Mouse (Mus musculus): ENCODE data around the gene Apobec4.
A peak's percentile ranks its signal among the peaks of the same experiment; 100 is the strongest.

The Apobec4 gene

GRCm38 (mm10) chr1:152750312-152750965 lies at the start of gene Apobec4:
Apobec4 (plus strand) TSS chr1:152750551.
- peak in 1 of 2 experiments; percentile 66 for DNase-seq (ENCODE audit: low spot score in 2 of 2)

DNA sequence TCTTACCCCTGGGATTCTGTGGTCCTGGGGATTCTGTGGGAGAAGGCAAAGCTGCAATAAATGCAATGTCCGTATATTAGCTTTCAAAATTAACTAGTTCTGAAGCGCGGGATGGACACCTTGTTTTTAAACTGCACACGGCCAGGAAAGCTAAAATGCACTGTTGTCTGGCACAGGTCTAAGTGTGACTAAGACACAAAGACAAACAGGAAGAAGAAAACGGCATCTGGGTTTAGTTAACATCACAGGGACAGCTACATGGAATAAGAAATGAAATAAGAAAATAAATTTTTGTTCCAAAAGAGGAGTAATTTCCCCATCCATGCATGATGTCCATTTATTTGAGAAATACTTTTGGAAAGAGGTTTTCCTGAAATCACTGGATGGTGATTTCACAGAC lies 49.3 kb upstream of the Apobec4 start:
- DNase-seq (ENCODE audit: low spot score in 2 of 2): no peak

- no peak for DNase-seq (ENCODE audit: low spot score in 2 of 2)
Observed at GRCm38 (mm10) chr1:152702920-152703319, 47.4 kb upstream of the Apobec4 start.

GRCm38 (mm10) chr1:152703941-152704340 lies 46.4 kb upstream of the Apobec4 start:
- no peak for DNase-seq (ENCODE audit: low spot score in 2 of 2)

DNA sequence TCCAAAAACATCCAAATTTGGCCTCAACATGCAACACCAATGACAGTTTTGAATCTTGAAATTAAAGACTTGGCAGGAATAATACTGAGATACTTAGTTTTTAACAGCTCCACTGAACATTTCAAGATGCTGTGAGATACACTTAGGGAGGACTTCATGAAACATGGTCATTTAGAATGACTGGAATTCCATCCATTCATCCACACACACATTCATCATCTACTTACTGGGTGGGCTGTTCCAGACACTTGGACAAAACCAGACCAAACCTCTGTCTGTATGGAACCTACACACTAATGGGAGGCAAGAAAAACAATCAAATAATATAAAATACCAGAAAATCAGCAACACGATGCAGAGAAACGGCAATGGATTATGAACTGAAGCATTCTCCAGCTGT lies 42.8 kb upstream of the Apobec4 start:
- DNase-seq (ENCODE audit: low spot score in 2 of 2): no peak

DNA sequence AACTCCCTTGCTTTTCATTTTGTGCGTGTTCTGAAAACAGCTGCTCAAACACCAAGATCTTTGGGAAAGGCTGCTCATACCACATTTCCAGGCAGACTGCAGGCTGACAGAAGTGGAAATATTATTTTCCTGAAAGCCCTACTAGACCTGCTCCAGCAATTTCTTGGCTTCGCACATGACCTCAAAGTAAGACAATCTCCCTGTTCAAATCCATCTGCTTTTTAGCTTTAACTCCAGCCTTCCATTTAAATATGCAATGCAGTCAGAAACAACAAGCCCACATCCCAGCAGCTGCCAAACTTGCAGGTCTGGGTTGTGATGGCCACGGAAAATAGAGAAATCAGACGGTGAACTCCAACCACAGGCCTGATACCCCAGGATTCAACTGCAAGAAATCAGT lies 39.3 kb upstream of the Apobec4 start:
- no peak for DNase-seq (ENCODE audit: low spot score in 2 of 2)

DNA sequence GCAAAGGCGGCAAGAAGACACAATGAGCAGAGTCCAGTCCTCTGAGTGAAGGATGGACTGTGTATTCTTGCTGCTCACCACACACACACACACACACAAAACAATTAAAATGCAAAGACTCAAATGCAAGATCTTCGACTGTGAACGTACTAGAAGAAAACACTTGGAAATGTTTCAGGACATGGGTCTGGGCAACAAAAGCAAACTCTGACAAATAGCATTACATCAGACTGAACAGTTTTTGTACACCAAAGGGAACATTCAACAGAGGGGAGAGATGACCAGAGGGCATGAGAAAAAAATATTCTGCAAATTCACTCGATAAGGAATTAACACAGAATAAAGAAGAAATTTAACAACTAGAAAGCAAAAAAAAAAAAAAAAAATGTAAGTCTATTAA lies 36.4 kb upstream of the Apobec4 start:
- no peak for DNase-seq (ENCODE audit: low spot score in 2 of 2)

DNA sequence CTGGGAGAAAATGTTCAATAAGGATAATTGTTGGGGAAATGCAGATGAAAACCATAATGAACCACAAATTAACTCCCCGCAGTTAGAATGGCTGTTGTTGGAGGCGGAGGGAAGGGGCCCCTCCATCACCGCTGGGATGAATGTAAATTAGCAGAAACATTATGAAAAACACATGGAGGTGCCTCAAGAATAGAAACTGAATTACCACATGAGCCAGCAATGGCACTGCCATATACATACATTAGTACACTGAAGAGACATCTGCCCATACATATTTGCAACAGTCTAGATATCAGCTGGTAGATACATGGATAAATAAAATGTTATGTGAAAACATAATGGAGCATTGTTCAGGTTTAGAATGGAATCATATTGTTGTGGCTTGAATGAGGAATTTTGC lies 35.9 kb upstream of the Apobec4 start:
- DNase-seq (ENCODE audit: low spot score in 2 of 2): no peak

DNA sequence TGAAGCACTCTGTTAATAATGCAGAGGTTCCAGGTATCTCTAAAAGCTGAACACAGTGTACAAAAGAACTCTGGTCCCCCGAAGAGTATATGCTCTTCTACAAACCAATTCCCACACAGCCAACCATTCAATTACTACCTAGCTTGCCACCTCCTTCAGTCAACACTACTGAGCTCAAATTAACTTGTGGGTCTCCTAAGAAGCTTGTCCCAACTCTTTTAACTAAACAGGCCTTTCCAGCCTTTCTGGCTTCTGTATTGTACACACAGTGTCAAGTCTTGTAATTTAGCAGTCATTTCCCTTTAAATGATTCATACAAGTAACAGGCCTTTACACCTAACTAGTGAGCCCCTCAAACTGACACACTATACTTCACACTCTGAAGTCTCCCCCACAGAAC lies 33.0 kb upstream of the Apobec4 start:
- DNase-seq (ENCODE audit: low spot score in 2 of 2): no peak

- DNase-seq (ENCODE audit: low spot score in 2 of 2): no peak
Observed at GRCm38 (mm10) chr1:152718200-152718599, 32.2 kb upstream of the Apobec4 start.

DNA sequence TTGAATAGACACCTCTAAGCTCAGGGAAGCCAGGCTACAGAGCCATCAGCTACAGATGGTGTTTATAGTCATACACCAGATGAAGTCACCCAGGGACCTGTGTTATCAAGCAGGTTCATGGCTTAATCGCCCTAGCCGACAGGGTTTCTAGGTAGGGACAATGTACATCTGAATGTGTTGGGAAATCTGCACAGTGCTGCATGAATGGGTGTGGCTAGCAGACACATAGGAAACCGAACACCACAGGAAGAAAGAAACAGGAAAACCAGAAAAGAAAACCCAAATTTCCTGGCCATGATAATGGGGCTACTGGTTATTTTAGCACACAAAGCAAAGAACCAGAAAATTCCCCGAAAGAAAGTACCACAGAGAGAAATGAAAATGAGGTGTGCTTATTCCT lies 29.4 kb upstream of the Apobec4 start:
- no peak for DNase-seq (ENCODE audit: low spot score in 2 of 2)

GRCm38 (mm10) chr1:152721535-152722198 lies 28.7 kb upstream of the Apobec4 start:
- DNase-seq (ENCODE audit: low spot score in 2 of 2): no peak

GRCm38 (mm10) chr1:152724286-152724685 lies 26.1 kb upstream of the Apobec4 start:
- no peak for DNase-seq (ENCODE audit: low spot score in 2 of 2)

- DNase-seq (ENCODE audit: low spot score in 2 of 2): no peak
Observed at GRCm38 (mm10) chr1:152726095-152726494, 24.3 kb upstream of the Apobec4 start.

DNA sequence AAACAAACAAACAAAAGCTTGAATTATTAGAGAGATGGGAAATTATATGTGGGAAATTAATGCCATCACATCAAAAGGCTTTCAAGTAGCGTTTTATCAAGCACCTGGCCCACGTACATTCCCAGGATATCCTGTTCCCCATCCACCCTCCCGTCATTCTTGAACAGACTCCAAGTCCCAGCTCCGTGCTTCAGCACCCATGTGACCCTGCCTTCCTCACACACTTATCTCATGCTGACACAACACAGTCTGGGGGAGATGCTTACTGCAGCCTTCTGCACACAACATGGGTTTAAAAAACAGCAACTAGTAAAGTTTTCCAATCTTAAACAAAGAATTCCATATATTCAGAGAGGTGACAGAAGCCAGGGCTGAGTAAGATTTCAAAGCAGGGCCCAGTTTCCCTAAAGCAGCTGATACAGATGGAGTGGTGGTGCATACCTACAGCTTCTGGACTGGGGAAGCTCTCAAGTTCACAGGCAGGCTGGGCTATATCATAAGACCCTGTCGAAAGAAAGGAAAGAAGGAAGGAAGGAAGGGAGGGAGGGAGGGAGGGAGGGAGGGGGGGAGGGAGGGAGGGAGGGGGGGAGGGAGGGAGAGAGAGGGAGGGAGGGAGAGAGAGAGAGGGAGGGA lies 22.6 kb upstream of the Apobec4 start:
- no peak for DNase-seq (ENCODE audit: low spot score in 2 of 2)

DNA sequence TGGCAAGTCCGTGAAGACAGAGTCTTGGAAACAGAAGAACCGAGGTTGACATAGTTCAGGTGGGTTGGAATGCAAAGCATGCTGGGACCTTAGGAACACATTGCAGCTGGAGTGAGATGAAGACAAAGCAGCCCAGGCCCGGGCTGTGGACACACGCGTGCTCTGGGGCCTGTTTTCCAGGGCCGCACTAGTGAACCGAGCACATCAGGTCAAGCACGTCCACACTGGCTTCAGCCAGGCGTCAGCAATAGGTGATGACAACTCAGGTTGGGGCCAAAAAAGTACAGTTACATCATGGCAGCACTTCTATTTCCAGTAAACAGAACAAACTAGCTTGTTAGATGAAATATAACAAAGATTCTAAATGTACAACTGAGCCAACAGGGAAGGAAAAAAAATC lies 11.6 kb upstream of the Apobec4 start:
- DNase-seq (ENCODE audit: low spot score in 2 of 2): no peak

DNA sequence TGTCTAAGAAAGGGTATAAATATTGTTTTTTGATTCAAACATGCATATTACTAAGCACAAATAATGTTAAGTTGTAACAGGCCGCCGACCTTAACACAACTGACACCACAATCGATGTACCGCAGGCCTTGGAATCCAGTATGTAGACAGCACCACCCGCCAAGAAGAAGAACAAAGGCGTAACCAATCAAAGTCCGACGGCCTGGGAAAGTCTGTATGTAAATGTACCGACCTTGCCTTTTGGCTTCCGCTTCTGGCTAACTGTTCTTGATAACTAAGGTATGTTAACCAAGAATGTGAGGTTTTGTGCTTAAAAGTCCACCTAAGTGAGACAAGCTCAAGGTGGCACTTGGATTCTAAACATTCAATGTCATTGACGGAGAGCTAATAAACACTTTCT lies 11.0 kb upstream of the Apobec4 start:
- DNase-seq (ENCODE audit: low spot score in 2 of 2): no peak

GRCm38 (mm10) chr1:152743095-152743826 lies 7.1 kb upstream of the Apobec4 start:
- DNase-seq (ENCODE audit: low spot score in 2 of 2): no peak

GRCm38 (mm10) chr1:152746426-152746825 lies 3.9 kb upstream of the Apobec4 start:
- peak in 1 of 2 experiments; percentile 87 for DNase-seq (ENCODE audit: low spot score in 2 of 2)

GRCm38 (mm10) chr1:152749276-152749675 lies 1.1 kb upstream of the Apobec4 start:
- DNase-seq (ENCODE audit: low spot score in 2 of 2): no peak

- DNase-seq (ENCODE audit: low spot score in 2 of 2): no peak
Observed at GRCm38 (mm10) chr1:152761791-152762190, 11.4 kb downstream of the Apobec4 start.

GRCm38 (mm10) chr1:152766032-152766772 lies 15.9 kb downstream of the Apobec4 start, which contains the start of the genes Rgl1 and Arpc5:
Rgl1 (minus strand) TSS chr1:152766351.
Arpc5 (plus strand) TSS chr1:152766542.
- peak; percentile 94 to 95 for DNase-seq (ENCODE audit: low spot score in 2 of 2)
